Mouse (Mus musculus) lung, embryonic 14.5 days (tissue): ENCODE data around the gene Fsip1. TPM values are rescaled to one million over a fixed set of nuclear protein-coding genes. Genes with fewer than 3 reads are reported as not detected.

Experiments used
- ATAC-seq: fragments of 200-750 bp; cut with Nextera tagmentation; 2 replicates; pipeline ENCODE4 v1.8.0; 2017; ENCODE audit warnings: mild to moderate bottlenecking, moderate TSS enrichment, moderate library complexity; ENCODE audit not compliant: insufficient read depth
- DNase-seq: peaks from one replicate; pipeline ENCODE4 v3.0.0-alpha.2; 2015
- H3K27ac ChIP-seq: fragments of 300-500 bp; sonication (generic); 2 replicates; pipeline ENCODE4 v1.5.1; 2014; ENCODE audit warnings: low read depth, mild to moderate bottlenecking, moderate library complexity
- H3K27me3 ChIP-seq: fragments of 300-500 bp; sonication (generic); 2 replicates; pipeline ENCODE4 v1.6.1; 2014; ENCODE audit warnings: low read length, control low read depth; ENCODE audit not compliant: insufficient read depth
- H3K36me3 ChIP-seq: fragments of 300-500 bp; sonication (generic); 2 replicates; pipeline ENCODE4 v1.6.1; 2014; ENCODE audit warnings: control low read depth; ENCODE audit not compliant: insufficient read depth
- H3K4me1 ChIP-seq: fragments of 300-500 bp; sonication (generic); 2 replicates; pipeline ENCODE4 v1.6.1; 2014; ENCODE audit warnings: antibody characterized with exemption, control low read depth; ENCODE audit not compliant: insufficient read depth
- H3K4me2 ChIP-seq: fragments of 300-500 bp; sonication (generic); 2 replicates; pipeline ENCODE4 v1.6.1; 2014; ENCODE audit warnings: mild to moderate bottlenecking
- H3K4me3 ChIP-seq: fragments of 300-500 bp; sonication (generic); 2 replicates; pipeline ENCODE4 v1.5.1; 2014; ENCODE audit warnings: low read depth, low read length
- H3K9ac ChIP-seq: fragments of 300-500 bp; sonication (generic); 2 replicates; pipeline ENCODE4 v1.6.1; 2014
- H3K9me3 ChIP-seq: fragments of 300-500 bp; sonication (generic); 2 replicates; pipeline ENCODE4 v1.6.1; 2016; ENCODE audit warnings: low read depth, low read length, control low read depth
- CTCF ChIP-seq: IDR thresholded peaks from 2 replicates; pipeline ENCODE4 v1.5.1; 2016; ENCODE audit warnings: antibody characterized with exemption, low read depth
- whole genome bisulfite sequencing: fragments of 180-500 bp; shearing (Covaris S2); extraction: QIAGEN DNeasy Blood & Tissue Kit; methylation state at CpG from one replicate; pipeline ENCODE4 v1.1.7; 2014; 5-methylcytosine and 5-hydroxymethylcytosine counted together
- polyA plus RNA-seq: library from polyadenylated mRNA; unstranded; fragments of >200 nt; fragmentation: Nextera tagmentation; extraction: Ambion mirVana; gene quantifications from 2 replicates; pipeline ENCODE4 v1.2.1, GENCODE M21; 2014

Fsip1 gene
- polyA plus RNA-seq, 1 experiment from 2014 or later: 1.1 TPM

GRCm38 (mm10) chr2:118125211-118125939 is 131.4 kb downstream of the Fsip1 start:
- ATAC-seq (no peak), DNase-seq (peak; percentile 26)
- Histone ChIP-seq H3K4me2 (no peak overlapping the region), H3K27ac (no peak overlapping the region), H3K4me3 (no peak overlapping the region), H3K9me3 (no peaks in the 10 kb centered on the region), H3K36me3 (peaks cover 67% of the 10 kb centered on the region), H3K9ac (no peak overlapping the region), H3K27me3 (no peaks in the 10 kb centered on the region), H3K4me1 (no peaks in the 10 kb centered on the region)
- no peak for TF ChIP-seq CTCF
- WGBS: 70% methylated on average over 11 of the region's 11 CpGs

GRCm38 (mm10) chr2:118124437-118124836 is 132.3 kb downstream of the Fsip1 start:
- H3K4me3 ChIP-seq: no peak overlapping the region
- no peak overlapping the region for H3K27ac ChIP-seq
- no peak for TF ChIP-seq CTCF
- H3K36me3 ChIP-seq: peaks cover 76% of the 10 kb centered on the region
- H3K4me1 ChIP-seq: no peaks in the 10 kb centered on the region
- no peak overlapping the region for H3K9ac ChIP-seq
- no peaks in the 10 kb centered on the region for H3K9me3 ChIP-seq
- no peak for ATAC-seq
- H3K27me3 ChIP-seq: no peaks in the 10 kb centered on the region
- DNase-seq: no peak
- 66% methylated on average over 7 of the region's 7 CpGs for WGBS
- H3K4me2 ChIP-seq: no peak overlapping the region

- WGBS: 74% methylated on average over 9 of the region's 9 CpGs
- ATAC-seq: no peak
- H3K27ac ChIP-seq: no peak overlapping the region
Observed at GRCm38 (mm10) chr2:118123743-118124142, 133.0 kb downstream of the Fsip1 start.

DNA sequence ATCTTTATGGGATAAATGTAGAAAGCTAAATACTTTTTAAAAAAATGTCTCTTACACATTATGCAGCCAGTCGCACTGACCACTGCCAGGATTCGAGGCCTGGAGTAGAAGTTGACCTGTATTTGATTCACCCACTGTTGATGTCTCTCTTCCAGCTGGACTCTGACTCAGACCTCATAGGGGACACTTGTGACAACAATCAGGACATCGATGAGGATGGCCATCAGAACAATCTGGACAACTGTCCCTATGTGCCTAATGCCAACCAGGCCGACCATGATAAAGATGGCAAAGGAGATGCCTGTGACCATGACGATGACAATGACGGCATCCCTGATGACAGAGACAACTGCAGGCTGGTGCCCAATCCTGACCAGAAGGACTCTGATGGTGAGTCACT is 134.5 kb downstream of the Fsip1 start:
- Histone ChIP-seq H3K4me2 (no peak overlapping the region), H3K27me3 (no peaks in the 10 kb centered on the region), H3K9me3 (no peaks in the 10 kb centered on the region), H3K9ac (no peak overlapping the region), H3K36me3 (peaks cover 96% of the 10 kb centered on the region), H3K27ac (no peak overlapping the region), H3K4me1 (no peaks in the 10 kb centered on the region), H3K4me3 (no peak overlapping the region)
- TF ChIP-seq CTCF: no peak
- WGBS: 88% methylated on average over 6 of the region's 6 CpGs
- ATAC-seq (no peak), DNase-seq (no peak)

More at GRCm38 (mm10) chr2:118123743-118124142, 133.0 kb downstream of the Fsip1 start:
- TF ChIP-seq CTCF: no peak
- Histone ChIP-seq H3K9me3 (no peaks in the 10 kb centered on the region), H3K4me2 (no peak overlapping the region), H3K9ac (no peak overlapping the region), H3K4me1 (no peaks in the 10 kb centered on the region), H3K36me3 (peaks cover 83% of the 10 kb centered on the region), H3K4me3 (no peak overlapping the region), H3K27me3 (no peaks in the 10 kb centered on the region)
- DNase-seq: no peak

- H3K4me1 ChIP-seq: no peaks in the 10 kb centered on the region
- no peak for TF ChIP-seq CTCF
- no peak overlapping the region for H3K4me3 ChIP-seq
- no peaks in the 10 kb centered on the region for H3K9me3 ChIP-seq
- no peak overlapping the region for H3K4me2 ChIP-seq
- no peak overlapping the region for H3K27ac ChIP-seq
- peaks cover 100% of the 10 kb centered on the region for H3K36me3 ChIP-seq
- DNase-seq (no peak), ATAC-seq (no peak)
- no peaks in the 10 kb centered on the region for H3K27me3 ChIP-seq
- 83% methylated on average over 7 of the region's 7 CpGs for WGBS
- H3K9ac ChIP-seq: no peak overlapping the region
Observed at GRCm38 (mm10) chr2:118120751-118121150, 136.0 kb downstream of the Fsip1 start.

DNA sequence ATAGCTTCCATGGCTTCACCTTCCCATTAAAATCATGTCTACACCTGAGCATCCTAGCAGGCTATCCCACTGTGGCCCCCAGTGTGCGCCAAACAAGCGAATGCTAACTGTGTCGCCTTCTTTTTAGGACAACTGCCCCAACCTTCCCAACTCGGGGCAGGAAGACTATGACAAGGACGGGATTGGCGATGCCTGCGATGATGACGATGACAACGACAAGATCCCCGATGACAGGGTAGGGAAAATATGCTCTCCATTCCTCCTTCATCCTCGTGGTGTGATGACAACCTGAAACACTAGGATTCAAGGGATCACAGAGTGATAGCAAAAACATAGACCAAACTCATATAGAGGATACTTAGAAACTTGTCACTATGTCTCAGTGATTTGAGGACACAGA is 136.7 kb downstream of the Fsip1 start:
- H3K4me1 ChIP-seq: 0 out of 2 replicates have a peak, but pooled peaks cover 3% of the 10 kb centered on the region
- TF ChIP-seq CTCF: no peak
- no peak for ATAC-seq
- WGBS: 91% methylated on average over 11 of the region's 11 CpGs
- H3K4me2 ChIP-seq: no peak overlapping the region
- no peak for DNase-seq
- H3K27ac ChIP-seq: no peak overlapping the region
- peaks cover 100% of the 10 kb centered on the region for H3K36me3 ChIP-seq
- no peaks in the 10 kb centered on the region for H3K27me3 ChIP-seq
- no peak overlapping the region for H3K4me3 ChIP-seq
- no peak overlapping the region for H3K9ac ChIP-seq
- no peaks in the 10 kb centered on the region for H3K9me3 ChIP-seq

GRCm38 (mm10) chr2:118119684-118120083 is 137.1 kb downstream of the Fsip1 start:
- no peaks in the 10 kb centered on the region for H3K9me3 ChIP-seq
- no peak overlapping the region for H3K27ac ChIP-seq
- peaks cover 100% of the 10 kb centered on the region for H3K36me3 ChIP-seq
- 0 out of 2 replicates have a peak, but pooled peaks cover 3% of the 10 kb centered on the region for H3K4me1 ChIP-seq
- 84% methylated on average over 12 of the region's 12 CpGs for WGBS
- H3K4me3 ChIP-seq: no peak overlapping the region
- no peaks in the 10 kb centered on the region for H3K27me3 ChIP-seq
- no peak overlapping the region for H3K9ac ChIP-seq
- DNase-seq: no peak
- ATAC-seq: no peak
- H3K4me2 ChIP-seq: no peak overlapping the region
- no peak for TF ChIP-seq CTCF
